Comparison of ENCODE assay signal across 8 mouse cellular contexts in genomic region chr13:113617338-113617890, GRCm38 (mm10). TPM values are rescaled to one million over a fixed set of nuclear protein-coding genes. Genes with fewer than 3 reads are reported as not detected.
DNase-seq lines count a peak whose midpoint lies in the region; ATAC-seq lines count a peak whose summit lies in the region.

No protein-coding gene starts in this region.

- H3K4me3 ChIP-seq in forebrain, embryonic 16.5 days (replicated peaks; ENCODE audit: low read length) = peak overlapping the region; percentile 66
- H3K4me3 ChIP-seq in limb, embryonic 11.5 days (ENCODE audit: low read depth, low read length) = peak overlapping the region; percentile 85
- H3K4me3 ChIP-seq in neural tube, embryonic 11.5 days (ENCODE audit: low read depth, low read length) = peak overlapping the region; percentile 78

- H3K9me3 ChIP-seq in forebrain, embryonic 16.5 days (ENCODE audit: control insufficient read depth, low read length) = no peaks in the 10 kb centered on the region
- no peaks in the 10 kb centered on the region for H3K9me3 ChIP-seq in limb, embryonic 11.5 days (ENCODE audit: control insufficient read depth, low read length)
- H3K9me3 ChIP-seq in neural tube, embryonic 11.5 days (ENCODE audit: control insufficient read depth, low read length) = no peaks in the 10 kb centered on the region

- H3K36me3 ChIP-seq in forebrain, embryonic 16.5 days (ENCODE audit: control insufficient read depth, insufficient read depth) = no peaks in the 10 kb centered on the region
- no peaks in the 10 kb centered on the region; the same call in 1 of the 2 replicates for H3K36me3 ChIP-seq in limb, embryonic 11.5 days (ENCODE audit: control insufficient read depth, insufficient read depth, low read length)
- no peaks in the 10 kb centered on the region for H3K36me3 ChIP-seq in neural tube, embryonic 11.5 days (ENCODE audit: control insufficient read depth, insufficient read depth, low read length)

- 9% methylated on average over 49 of the region's 49 CpGs for WGBS in forebrain, embryonic 16.5 days
- WGBS in limb, embryonic 11.5 days = 9% methylated on average over 49 of the region's 49 CpGs
- 15% methylated on average over 49 of the region's 49 CpGs for WGBS in neural tube, embryonic 11.5 days

- peak overlapping the region; percentile 91 for H3K4me2 ChIP-seq in forebrain, embryonic 16.5 days (ENCODE audit: low read length)
- H3K4me2 ChIP-seq in limb, embryonic 11.5 days (ENCODE audit: low read depth, severe bottlenecking) = peak overlapping the region; percentile 93
- H3K4me2 ChIP-seq in neural tube, embryonic 11.5 days (ENCODE audit: low read depth) = peak overlapping the region; percentile 84

- peaks cover 50% of the 10 kb centered on the region for H3K4me1 ChIP-seq in forebrain, embryonic 16.5 days (replicated peaks; ENCODE audit: control insufficient read depth, insufficient read depth, low read length)
- peaks cover 48% of the 10 kb centered on the region for H3K4me1 ChIP-seq in limb, embryonic 11.5 days (ENCODE audit: control insufficient read depth, insufficient read depth, low read length)
- H3K4me1 ChIP-seq in neural tube, embryonic 11.5 days (ENCODE audit: control insufficient read depth, insufficient read depth, low read length) = peaks cover 49% of the 10 kb centered on the region

- ATAC-seq in forebrain, embryonic 16.5 days = no peak
- ATAC-seq in limb, embryonic 11.5 days (ENCODE audit: insufficient number of reproducible peaks, low FRiP score, low TSS enrichment, low read depth) = no peak
- ATAC-seq in neural tube, embryonic 11.5 days (ENCODE audit: insufficient read depth, low FRiP score, low TSS enrichment) = 0 out of 2 replicates have a peak, but pooled peaks have one; percentile 5

- H3K9ac ChIP-seq in forebrain, embryonic 16.5 days (replicated peaks; ENCODE audit: low read depth, low read length) = peak overlapping the region; percentile 80
- H3K9ac ChIP-seq in limb, embryonic 11.5 days (ENCODE audit: low read length) = peak overlapping the region; percentile 91
- peak overlapping the region; percentile 88 for H3K9ac ChIP-seq in neural tube, embryonic 11.5 days (ENCODE audit: low read length)

- intact Hi-C loops in left cerebral cortex, postnatal 4 days (cut with DNase I) = loop anchor here (5.0 to 10.0 kb wide), 2 partner anchors 203 to 345 kb away; no protein-coding TSS in a partner anchor

- no peaks in the 10 kb centered on the region for H3K27me3 ChIP-seq in forebrain, embryonic 16.5 days (replicated peaks; ENCODE audit: control insufficient read depth, insufficient read depth, low read length)
- H3K27me3 ChIP-seq in limb, embryonic 11.5 days (ENCODE audit: control insufficient read depth, insufficient read depth, low read length) = no peaks in the 10 kb centered on the region
- H3K27me3 ChIP-seq in neural tube, embryonic 11.5 days (ENCODE audit: control insufficient read depth, insufficient read depth, low read length) = no peaks in the 10 kb centered on the region

- peak; percentile 29 for DNase-seq in left cerebral cortex, postnatal 4 days
- DNase-seq in left cerebral cortex, adult 8-10 months (ENCODE audit: low spot score in 2 of 2) = no peak
- peak; percentile 59 for DNase-seq in brain, adult 2 months (ENCODE audit: low read depth, low spot score)
- DNase-seq in limb, embryonic 11.5 days (ENCODE audit: low spot score) = no peak
- DNase-seq in neural tube, embryonic 11.5 days (ENCODE audit: low spot score) = peak; percentile 58
- no peak for DNase-seq in spleen, postnatal 14 days (ENCODE audit: low spot score in 2 of 2)
- DNase-seq in T-cell, adult 2 months (ENCODE audit: low spot score) = no peak

- H3K27ac ChIP-seq in forebrain, embryonic 16.5 days (ENCODE audit: low read length) = no peak overlapping the region; the same call in 1 of the 2 replicates
- H3K27ac ChIP-seq in limb, embryonic 11.5 days (replicated peaks; ENCODE audit: low read depth, low read length) = no peak overlapping the region; the same call in 1 of the 2 replicates
- H3K27ac ChIP-seq in neural tube, embryonic 11.5 days (ENCODE audit: low read depth, low read length) = no peak overlapping the region

RNA-seq across cellular contexts. Expression of gene Snx18, which starts 0.9 kb away (rescaled TPM):
- 10 to 100 TPM; 19.3 to 19.8 TPM for total RNA-seq in left cerebral cortex, postnatal 4 days (2021)
- 10 to 100 TPM; 21.5 to 24.6 (median 22.9) TPM for total RNA-seq in left cerebral cortex, adult 8-10 months (2022)
- 8.4 and 10.9 TPM in 2 replicates for polyA plus RNA-seq in forebrain, embryonic 16.5 days (2015; fragmentation: Nextera tagmentation; extraction: Ambion mirVana)
- polyA plus RNA-seq in limb, embryonic 11.5 days (2014; fragmentation: Nextera tagmentation; extraction: Ambion mirVana) = 32.8 and 39.2 TPM in 2 replicates
- 32.2 and 33.7 TPM in 2 replicates for polyA plus RNA-seq in neural tube, embryonic 11.5 days (2014; fragmentation: Nextera tagmentation; extraction: Ambion mirVana)

RNA-seq across cellular contexts. Expression of gene Hspb3, which starts 46.1 kb away (rescaled TPM):
- total RNA-seq in left cerebral cortex, postnatal 4 days (2021) = 10 to 100 TPM; 13.4 to 16.4 TPM
- total RNA-seq in left cerebral cortex, adult 8-10 months (2022) = 1 to 10 TPM; 3.5 to 6.1 (median 5.2) TPM
- 1.1 and 1.4 TPM in 2 replicates for polyA plus RNA-seq in forebrain, embryonic 16.5 days (2015; fragmentation: Nextera tagmentation; extraction: Ambion mirVana)
- 0.26 and 0.27 TPM in 2 replicates for polyA plus RNA-seq in limb, embryonic 11.5 days (2014; fragmentation: Nextera tagmentation; extraction: Ambion mirVana)
- 0.32 and 0.41 TPM in 2 replicates for polyA plus RNA-seq in neural tube, embryonic 11.5 days (2014; fragmentation: Nextera tagmentation; extraction: Ambion mirVana)

Comparison
In these comparisons a context has a peak if more than half of its experiments do, and no peak if none do; other contexts are left out.
1. DNase-seq: peak in left cerebral cortex, postnatal 4 days (single experiment), brain, adult 2 months (single experiment) and neural tube, embryonic 11.5 days (single experiment); none in left cerebral cortex, adult 8-10 months (0 of 2), limb, embryonic 11.5 days (single experiment), spleen, postnatal 14 days (0 of 2) and T-cell, adult 2 months (single experiment).
2. Peak in every context shown above with its lines, with median percentiles within 50 percentile points of each other: H3K4me2 ChIP-seq, H3K4me3 ChIP-seq and H3K9ac ChIP-seq.